Mouse (Mus musculus) bone marrow, adult 2 months (tissue): ENCODE measurements around the gene Aco2.

ENCODE experiments used
- CTCF ChIP-seq: fragments of 200-500 bp; IDR thresholded peaks from 2 replicates; pipeline ENCODE4 v1.5.1; 2011; ENCODE audit warnings: low read length, control low read depth; ENCODE audit not compliant: control insufficient read depth, insufficient read depth
- POLR2A ChIP-seq: fragments of 200-500 bp; IDR thresholded peaks from 2 replicates; pipeline ENCODE4 v1.6.1; 2011; ENCODE audit warnings: low read depth, mild to moderate bottlenecking, control low read depth, low read length, borderline replicate concordance; ENCODE audit not compliant: control insufficient read depth

- TF ChIP-seq CTCF (no peak), POLR2A (no peak)
Measured at GRCm38 (mm10) chr15:81889175-81889574, 17.1 kb downstream of the Aco2 start.
